Mouse (Mus musculus) gonadal fat pad, adult 2 months (tissue): Measurements from ENCODE around the gene Spta1. TPM values are rescaled to one million over a fixed set of nuclear protein-coding genes. Genes with fewer than 3 reads are reported as not detected.

ENCODE experiments used
- DNase-seq: peaks from one replicate; pipeline ENCODE4 v3.0.0-alpha.2; 2012; ENCODE audit warnings: low read depth
- polyA plus RNA-seq: library from polyadenylated mRNA; depleted of rRNA; stranded (reverse); fragments of >200 nt; gene quantifications from 2 replicates; pipeline ENCODE4 v1.2.3, GENCODE M21; 2012; rRNA removed

Gene Spta1
- polyA plus RNA-seq, 1 experiment: 0.01 TPM

DNA sequence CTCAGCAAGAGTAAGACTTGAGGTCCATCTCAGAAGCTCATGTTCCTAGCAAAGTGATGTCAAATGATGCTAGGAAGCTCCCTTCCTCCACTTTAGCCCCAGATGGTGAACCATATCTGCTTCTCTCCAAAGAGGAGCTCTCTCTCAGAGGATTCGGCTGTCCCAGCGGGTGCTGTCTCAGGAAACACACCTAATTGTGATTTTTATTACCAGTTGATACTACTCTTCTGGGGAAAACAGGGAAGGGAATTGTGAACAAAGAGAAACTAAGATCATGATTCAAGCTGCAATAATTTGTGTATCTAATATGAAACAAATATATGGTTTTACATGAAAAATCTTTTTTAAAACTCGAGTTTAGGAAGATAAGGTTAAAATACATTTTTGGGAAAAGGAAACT lies 79.4 kb downstream of the Spta1 start, which contains the start of gene Olfr419:
TSS of gene Olfr419 (minus strand) at position 101 of the 400 bp plus-strand sequence.
- DNase-seq: no peak

DNA sequence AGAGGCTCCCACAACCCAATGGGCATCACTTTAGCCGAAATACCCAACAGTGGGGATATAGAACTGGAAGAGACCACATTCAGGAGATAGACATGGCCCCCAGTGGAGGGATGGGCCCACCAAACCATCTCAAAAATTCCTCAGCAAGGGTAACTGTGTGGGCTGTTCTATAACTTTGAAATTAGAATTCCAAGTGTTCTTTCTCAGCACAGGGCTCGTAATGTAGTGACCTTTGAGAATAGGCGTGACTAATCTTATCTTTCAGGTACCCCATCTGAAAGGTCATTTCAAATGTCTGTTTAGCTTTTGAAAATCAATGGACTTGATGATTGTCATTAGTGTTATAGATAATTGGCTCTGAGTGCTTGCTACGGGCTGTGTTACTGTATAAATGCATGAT lies 95.2 kb downstream of the Spta1 start:
- no peak for DNase-seq

GRCm38 (mm10) chr1:174269162-174269561 lies 96.6 kb downstream of the Spta1 start:
- no peak for DNase-seq

DNA sequence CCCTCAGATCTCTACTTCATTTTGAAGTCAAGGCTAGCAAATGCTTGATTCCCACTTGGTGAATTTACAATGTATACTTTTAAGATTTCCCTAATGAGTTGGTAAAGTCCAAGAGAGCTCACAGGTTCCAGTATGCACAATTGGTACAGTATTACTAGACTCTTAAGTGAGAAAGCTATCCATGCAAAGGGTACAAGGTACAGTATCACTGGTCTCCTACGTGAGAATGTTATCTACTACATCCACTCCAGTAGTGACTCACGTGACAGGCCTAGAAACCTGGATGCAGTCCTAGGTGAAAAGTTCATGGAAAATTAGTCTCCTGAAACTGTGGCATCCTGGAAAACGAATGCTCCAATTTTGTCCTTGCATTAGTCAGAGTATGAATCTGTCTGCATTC lies 98.1 kb downstream of the Spta1 start:
- no peak for DNase-seq

Other genes with a start within 250 kb of the Spta1 start
- gene Mndal, start 230.3 kb upstream of the Spta1 start, polyA plus RNA-seq: 2.8 and 2.9 TPM in 2 replicates
- 5.5 and 7.7 TPM in 2 replicates for gene Ifi203, start 230.1 kb upstream of the Spta1 start, polyA plus RNA-seq
- gene Ifi202b, start 190.0 kb upstream of the Spta1 start, polyA plus RNA-seq: 0.34 TPM in 1 of 2 replicates, not detected in the other
- 2.8 and 2.9 TPM in 2 replicates for gene Ifi205, start 141.0 kb upstream of the Spta1 start, polyA plus RNA-seq
- gene Olfr433, start 132.1 kb upstream of the Spta1 start, polyA plus RNA-seq: 0.08 and 0.27 TPM in 2 replicates
- gene Olfr432, start 123.6 kb upstream of the Spta1 start, polyA plus RNA-seq: 0.20 TPM in 1 of 2 replicates, not detected in the other
- not detected in 2 replicates for gene Olfr430, start 106.2 kb upstream of the Spta1 start, polyA plus RNA-seq
- gene Olfr429, start 88.4 kb upstream of the Spta1 start, polyA plus RNA-seq: not detected in 2 replicates
- not detected in 2 replicates for gene Olfr427, start 75.9 kb upstream of the Spta1 start, polyA plus RNA-seq
- not detected in 2 replicates for gene Olfr231, start 51.6 kb upstream of the Spta1 start, polyA plus RNA-seq
- gene Olfr424, start 41.3 kb upstream of the Spta1 start, polyA plus RNA-seq: not detected in 2 replicates
- not detected in 2 replicates for gene Olfr420, start 17.1 kb upstream of the Spta1 start, polyA plus RNA-seq
- gene Olfr419, start 79.3 kb downstream of the Spta1 start, polyA plus RNA-seq: not detected in 2 replicates
- gene Mptx1, start 157.7 kb downstream of the Spta1 start, polyA plus RNA-seq: not detected in 2 replicates
- gene Olfr417, start 192.3 kb downstream of the Spta1 start, polyA plus RNA-seq: not detected in 2 replicates
- not detected in 2 replicates for gene Olfr248, start 218.3 kb downstream of the Spta1 start, polyA plus RNA-seq